Mouse (Mus musculus) stomach, postnatal 0 days (tissue): Measurements from ENCODE around the gene Trem3. TPM values are rescaled to one million over a fixed set of nuclear protein-coding genes. Genes with fewer than 3 reads are reported as not detected.

Experiments used
- ATAC-seq: fragments of 200-750 bp; cut with Nextera tagmentation; 2 replicates; pipeline ENCODE4 v1.8.0; 2017; ENCODE audit not compliant: low FRiP score, low TSS enrichment
- DNase-seq: peaks from one replicate; pipeline ENCODE4 v3.0.0-alpha.2; 2016; ENCODE audit warnings: low spot score
- H3K27ac ChIP-seq: fragments of 300-500 bp; sonication (generic); replicated peaks from 2 replicates; pipeline ENCODE4 v1.5.1; 2014; ENCODE audit warnings: mild to moderate bottlenecking, control low read depth
- H3K27me3 ChIP-seq: fragments of 300-500 bp; sonication (generic); 2 replicates; pipeline ENCODE4 v1.6.1; 2014; ENCODE audit warnings: low read length; ENCODE audit not compliant: control insufficient read depth, insufficient read depth
- H3K36me3 ChIP-seq: fragments of 300-500 bp; sonication (generic); 2 replicates; pipeline ENCODE4 v1.6.1; 2014; ENCODE audit warnings: low read length, mixed read lengths; ENCODE audit not compliant: control insufficient read depth, insufficient read depth
- H3K4me1 ChIP-seq: fragments of 300-500 bp; sonication (generic); replicated peaks from 2 replicates; pipeline ENCODE4 v1.6.1; 2014; ENCODE audit warnings: antibody characterized with exemption; ENCODE audit not compliant: control insufficient read depth, insufficient read depth
- H3K4me2 ChIP-seq: fragments of 300-500 bp; sonication (generic); replicated peaks from 2 replicates; pipeline ENCODE4 v1.6.1; 2014; ENCODE audit warnings: low read depth, mild to moderate bottlenecking, control low read depth, moderate library complexity
- H3K4me3 ChIP-seq: fragments of 300-500 bp; sonication (generic); 2 replicates; pipeline ENCODE4 v1.5.1; 2014; ENCODE audit warnings: low read depth, low read length, control low read depth
- H3K9ac ChIP-seq: fragments of 300-500 bp; sonication (generic); 2 replicates; pipeline ENCODE4 v1.6.1; 2014; ENCODE audit warnings: mild to moderate bottlenecking, low read length, control low read depth, mixed read lengths
- H3K9me3 ChIP-seq: fragments of 300-500 bp; sonication (generic); 2 replicates; pipeline ENCODE4 v1.6.1; 2016; ENCODE audit warnings: low read length; ENCODE audit not compliant: control insufficient read depth
- CTCF ChIP-seq: IDR thresholded peaks from 2 replicates; pipeline ENCODE4 v1.5.1; 2016; ENCODE audit warnings: antibody characterized with exemption, low read depth, mild to moderate bottlenecking, moderate library complexity
- EP300 ChIP-seq: optimal IDR thresholded peaks from 2 replicates; pipeline ENCODE3; 2016; ENCODE audit warnings: antibody characterized with exemption
- WGBS: fragments of 180-500 bp; shearing (Covaris S2); extraction: QIAGEN DNeasy Blood & Tissue Kit; methylation state at CpG from one replicate; pipeline ENCODE4 v1.1.7; 2014; 5-methylcytosine and 5-hydroxymethylcytosine counted together
- polyA plus RNA-seq: library from polyadenylated mRNA; unstranded; fragments of >200 nt; fragmentation: Nextera tagmentation; extraction: Ambion mirVana; gene quantifications from 2 replicates; pipeline ENCODE4 v1.2.1, GENCODE M21; 2015

Trem3 gene
- polyA plus RNA-seq, 1 experiment from 2014 or later, result not detected

DNA sequence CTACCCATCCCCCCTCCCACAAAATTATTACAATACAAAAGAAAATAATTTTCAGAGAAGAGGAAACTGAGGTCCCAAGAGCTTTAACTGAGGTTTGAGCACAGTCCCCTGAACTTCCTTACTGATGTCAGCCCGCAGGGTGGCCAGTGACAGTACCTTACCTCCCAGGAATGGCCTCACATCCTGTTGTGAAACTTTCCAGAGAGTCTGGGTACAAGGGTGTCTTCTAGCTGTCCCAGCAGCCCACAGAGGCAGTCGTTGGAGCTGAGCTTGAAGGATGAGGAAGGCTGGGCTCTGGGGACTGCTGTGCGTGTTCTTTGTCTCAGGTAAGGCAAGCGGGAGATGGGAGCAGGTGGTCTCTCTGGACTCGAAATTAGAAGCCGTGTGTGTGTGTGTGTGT, 15.1 kb upstream of the Trem3 start, which contains the start of gene Trem1:
TSS of gene Trem1 (plus strand) at position 251 of the 400 bp plus-strand sequence.
- H3K27ac ChIP-seq, result no peak within 1 kb of the TSS
- no peaks in the 10 kb centered on the region for H3K9me3 ChIP-seq
- no peak for DNase-seq
- TF ChIP-seq CTCF (no peak), EP300 (no peak)
- no peak within 1 kb of the TSS for H3K9ac ChIP-seq
- no peaks in the 10 kb centered on the region for H3K36me3 ChIP-seq
- no peak within 1 kb of the TSS for H3K4me2 ChIP-seq
- H3K4me3 ChIP-seq, result no peak within 1 kb of the TSS
- no peaks in the 10 kb centered on the region for H3K4me1 ChIP-seq
- WGBS, result 84% methylated on average over 6 of the region's 6 CpGs
- ATAC-seq, result no peak
- no peaks in the 10 kb centered on the region for H3K27me3 ChIP-seq

DNA sequence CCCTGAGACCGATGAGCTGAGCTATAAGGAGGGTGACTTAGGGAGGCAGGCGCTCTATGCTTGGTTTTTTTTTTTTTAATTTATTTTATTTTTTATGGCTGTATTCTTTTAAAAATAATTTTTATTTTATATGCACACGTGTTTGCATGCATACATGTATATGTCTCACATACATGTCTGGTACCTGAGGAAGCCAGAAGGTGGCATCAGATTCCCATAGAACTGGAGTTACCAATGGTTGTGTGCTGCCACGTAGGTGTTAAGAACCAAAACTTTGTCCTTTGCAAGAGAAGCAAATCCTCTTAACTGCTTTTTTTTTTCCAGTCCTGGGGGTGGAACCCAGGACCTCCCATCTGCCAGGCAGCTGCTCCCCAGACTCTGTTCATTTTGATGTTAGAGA, 13.8 kb upstream of the Trem3 start:
- 86% methylated on average over 4 of the region's 4 CpGs for WGBS

DNA sequence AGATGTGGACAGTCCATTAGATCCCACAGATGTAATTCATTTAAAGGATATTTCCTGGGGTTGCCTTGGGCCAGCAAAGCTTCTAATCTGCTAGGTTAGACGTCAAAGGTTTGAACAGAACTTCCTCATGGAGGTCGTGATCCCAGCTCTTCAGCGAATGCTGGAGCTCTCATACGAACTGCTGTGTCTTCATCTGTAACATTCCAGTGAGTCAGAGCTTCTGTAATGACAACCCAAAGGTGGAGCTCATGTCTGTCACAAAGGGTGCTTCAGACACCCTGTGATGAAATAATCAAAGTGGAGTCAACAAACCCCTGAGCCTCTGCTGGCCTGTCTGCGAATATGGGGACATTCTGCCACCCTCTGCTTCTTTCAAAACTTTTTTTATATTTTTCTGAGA, 13.0 kb upstream of the Trem3 start:
- H3K27me3 ChIP-seq, result no peaks in the 10 kb centered on the region
- H3K27ac ChIP-seq, result no peak overlapping the region
- no peak overlapping the region for H3K9ac ChIP-seq
- no peak overlapping the region for H3K4me2 ChIP-seq
- 66% methylated on average over 5 of the region's 5 CpGs for whole genome bisulfite sequencing
- H3K4me1 ChIP-seq, result no peaks in the 10 kb centered on the region
- DNase-seq (no peak), ATAC-seq (no peak)
- no peak overlapping the region for H3K4me3 ChIP-seq
- TF ChIP-seq EP300 (no peak), CTCF (no peak)
- no peaks in the 10 kb centered on the region for H3K36me3 ChIP-seq
- no peaks in the 10 kb centered on the region for H3K9me3 ChIP-seq

More for the DNA sequence above, 13.8 kb upstream of the Trem3 start:
- no peaks in the 10 kb centered on the region for H3K9me3 ChIP-seq
- H3K9ac ChIP-seq, result no peak overlapping the region
- H3K36me3 ChIP-seq, result no peaks in the 10 kb centered on the region
- TF ChIP-seq EP300, result no peak
- TF ChIP-seq CTCF, result no peak
- H3K27me3 ChIP-seq, result no peaks in the 10 kb centered on the region
- ATAC-seq, result no peak
- no peak overlapping the region for H3K27ac ChIP-seq
- H3K4me3 ChIP-seq, result no peak overlapping the region
- no peak overlapping the region for H3K4me2 ChIP-seq
- no peaks in the 10 kb centered on the region for H3K4me1 ChIP-seq
- DNase-seq, result no peak

DNA sequence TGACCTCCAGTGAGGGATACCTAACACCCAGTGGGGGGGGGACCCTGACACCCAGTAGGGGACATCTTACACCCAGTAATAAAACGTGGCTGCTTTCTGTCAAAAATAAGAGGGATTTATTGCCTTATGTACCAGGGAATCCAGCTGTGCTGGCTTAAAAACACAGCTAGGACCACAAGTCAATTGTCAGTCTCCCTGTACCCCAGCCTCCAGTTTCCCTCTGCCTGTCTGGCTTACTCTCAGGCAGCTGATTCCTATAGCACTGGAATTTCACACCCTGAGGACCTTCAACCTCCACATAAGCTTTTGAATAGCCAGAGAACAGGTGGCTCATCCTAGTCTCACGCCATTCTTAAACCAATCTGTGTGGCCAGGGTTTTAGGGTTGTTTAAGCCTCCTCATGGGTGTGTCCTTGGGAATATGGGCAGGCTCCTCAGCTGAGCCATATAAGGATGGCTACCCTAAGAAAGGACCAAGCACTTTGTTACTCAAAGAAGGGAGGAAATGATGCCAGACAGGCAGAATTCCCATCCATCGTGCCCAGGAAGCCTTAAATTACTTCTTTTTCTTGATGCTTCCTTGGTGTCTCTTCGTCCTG, 11.7 kb upstream of the Trem3 start:
- Histone ChIP-seq H3K4me1 (no peaks in the 10 kb centered on the region), H3K27me3 (no peaks in the 10 kb centered on the region), H3K9me3 (no peaks in the 10 kb centered on the region), H3K4me2 (no peak overlapping the region), H3K9ac (no peak overlapping the region), H3K36me3 (no peaks in the 10 kb centered on the region), H3K4me3 (no peak overlapping the region), H3K27ac (no peak overlapping the region)
- DNase-seq, result no peak
- no peak for TF ChIP-seq EP300
- no peak for ATAC-seq
- 48% methylated on average over 4 of the region's 4 CpGs for WGBS

DNA sequence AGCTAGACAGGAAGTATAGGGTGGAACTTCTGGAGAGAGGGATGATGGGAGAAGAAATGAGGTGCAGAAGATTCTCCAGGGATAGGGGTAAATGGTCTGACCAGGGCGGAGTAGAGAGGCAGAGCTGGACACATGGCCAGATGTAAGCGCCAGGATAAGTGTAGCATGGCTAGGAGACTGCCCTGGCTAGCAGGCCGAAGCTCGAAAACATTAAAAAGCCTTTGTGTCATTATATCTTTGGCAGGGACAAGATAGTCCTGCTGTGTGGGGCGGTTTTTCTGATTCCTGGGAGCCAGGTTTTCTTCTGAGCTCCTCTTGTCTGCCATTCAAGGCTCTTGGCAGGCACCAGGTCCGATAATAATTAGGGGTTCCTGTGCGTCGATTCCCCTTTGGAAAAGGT, 10.0 kb upstream of the Trem3 start:
- WGBS, result 95% methylated on average over 8 of the region's 8 CpGs
- H3K4me3 ChIP-seq, result no peak overlapping the region
- no peak overlapping the region for H3K4me2 ChIP-seq
- TF ChIP-seq EP300, result no peak
- no peak for TF ChIP-seq CTCF
- ATAC-seq, result no peak
- H3K9ac ChIP-seq, result no peak overlapping the region
- no peaks in the 10 kb centered on the region for H3K27me3 ChIP-seq
- H3K9me3 ChIP-seq, result no peaks in the 10 kb centered on the region
- H3K27ac ChIP-seq, result no peak overlapping the region
- DNase-seq, result no peak
- H3K36me3 ChIP-seq, result no peaks in the 10 kb centered on the region
- H3K4me1 ChIP-seq, result no peaks in the 10 kb centered on the region

DNA sequence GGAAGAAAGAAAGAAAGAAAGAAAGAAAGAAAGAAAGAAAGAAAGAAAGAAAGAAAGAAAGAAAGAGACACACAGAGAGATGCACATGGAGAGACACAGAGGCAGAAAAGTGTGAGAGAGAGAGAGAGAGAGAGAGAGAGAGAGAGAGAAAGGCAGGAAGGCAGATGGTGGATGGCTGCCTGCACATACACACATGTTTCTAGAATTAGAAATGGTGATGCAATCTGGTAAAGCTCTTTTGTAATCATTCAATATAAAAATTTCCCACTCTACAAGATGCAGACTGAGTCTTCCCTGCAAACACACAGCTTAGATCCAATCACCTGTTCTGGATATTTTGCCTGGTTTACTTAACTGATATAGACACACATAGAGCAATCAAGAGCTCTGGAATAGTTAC, 1.5 kb downstream of the Trem3 start:
- TF ChIP-seq CTCF, result no peak
- TF ChIP-seq EP300, result no peak
- Histone ChIP-seq H3K27me3 (no peaks in the 10 kb centered on the region), H3K4me2 (no peak overlapping the region), H3K36me3 (no peaks in the 10 kb centered on the region), H3K9me3 (no peaks in the 10 kb centered on the region), H3K4me1 (no peaks in the 10 kb centered on the region), H3K4me3 (no peak overlapping the region), H3K9ac (no peak overlapping the region), H3K27ac (no peak overlapping the region)
- DNase-seq (no peak), ATAC-seq (no peak)
